Mouse (Mus musculus): ENCODE measurements around the gene Ankfn1.

The Ankfn1 gene

GRCm38 (mm10) chr11:89777431-89777830 is at the start of gene Ankfn1:
Gene Ankfn1, minus strand, starts transcription at chr11:89777653.
- no peaks in the 10 kb centered on the region for H3K27me3 ChIP-seq (ENCODE audit: control insufficient read depth, insufficient read depth, low read length, poor library complexity, severe bottlenecking)
- H3K36me3 ChIP-seq (ENCODE audit: control insufficient read depth, insufficient read depth, low read length, poor library complexity, severe bottlenecking) = no peaks in the 10 kb centered on the region
- DNase-seq (ENCODE audit: low read depth, low spot score) = no peak

GRCm38 (mm10) chr11:89823661-89824446 is 46.4 kb upstream of the Ankfn1 start:
- no peaks in the 10 kb centered on the region for H3K27me3 ChIP-seq (ENCODE audit: control insufficient read depth, insufficient read depth, low read length, poor library complexity, severe bottlenecking)
- DNase-seq (ENCODE audit: low read depth, low spot score) = no peak
- H3K36me3 ChIP-seq (ENCODE audit: control insufficient read depth, insufficient read depth, low read length, poor library complexity, severe bottlenecking) = no peaks in the 10 kb centered on the region

- Histone ChIP-seq H3K27me3 (ENCODE audit: control insufficient read depth, insufficient read depth, low read length, poor library complexity, severe bottlenecking) (no peaks in the 10 kb centered on the region), H3K36me3 (ENCODE audit: control insufficient read depth, insufficient read depth, low read length, poor library complexity, severe bottlenecking) (no peaks in the 10 kb centered on the region)
- no peak for DNase-seq (ENCODE audit: low read depth, low spot score)
These were observed 41.1 kb upstream of the Ankfn1 start for GRCm38 (mm10) chr11:89818594-89818993.

- H3K27me3 ChIP-seq (ENCODE audit: control insufficient read depth, insufficient read depth, low read length, poor library complexity, severe bottlenecking) = no peaks in the 10 kb centered on the region
- no peaks in the 10 kb centered on the region for H3K36me3 ChIP-seq (ENCODE audit: control insufficient read depth, insufficient read depth, low read length, poor library complexity, severe bottlenecking)
- DNase-seq (ENCODE audit: low read depth, low spot score) = no peak
These were observed 34.0 kb upstream of the Ankfn1 start for GRCm38 (mm10) chr11:89811403-89811802.

GRCm38 (mm10) chr11:89807998-89808397 is 30.5 kb upstream of the Ankfn1 start:
- DNase-seq (ENCODE audit: low read depth, low spot score) = no peak
- Histone ChIP-seq H3K27me3 (ENCODE audit: control insufficient read depth, insufficient read depth, low read length, poor library complexity, severe bottlenecking) (no peaks in the 10 kb centered on the region), H3K36me3 (ENCODE audit: control insufficient read depth, insufficient read depth, low read length, poor library complexity, severe bottlenecking) (no peaks in the 10 kb centered on the region)

GRCm38 (mm10) chr11:89804822-89805221 is 27.4 kb upstream of the Ankfn1 start:
- DNase-seq (ENCODE audit: low read depth, low spot score) = no peak
- no peaks in the 10 kb centered on the region for H3K27me3 ChIP-seq (ENCODE audit: control insufficient read depth, insufficient read depth, low read length, poor library complexity, severe bottlenecking)
- no peaks in the 10 kb centered on the region for H3K36me3 ChIP-seq (ENCODE audit: control insufficient read depth, insufficient read depth, low read length, poor library complexity, severe bottlenecking)

GRCm38 (mm10) chr11:89803974-89804373 is 26.5 kb upstream of the Ankfn1 start:
- Histone ChIP-seq H3K27me3 (ENCODE audit: control insufficient read depth, insufficient read depth, low read length, poor library complexity, severe bottlenecking) (no peaks in the 10 kb centered on the region), H3K36me3 (ENCODE audit: control insufficient read depth, insufficient read depth, low read length, poor library complexity, severe bottlenecking) (no peaks in the 10 kb centered on the region)
- no peak for DNase-seq (ENCODE audit: low read depth, low spot score)

- Histone ChIP-seq H3K36me3 (ENCODE audit: control insufficient read depth, insufficient read depth, low read length, poor library complexity, severe bottlenecking) (no peaks in the 10 kb centered on the region), H3K27me3 (ENCODE audit: control insufficient read depth, insufficient read depth, low read length, poor library complexity, severe bottlenecking) (no peaks in the 10 kb centered on the region)
- no peak for DNase-seq (ENCODE audit: low read depth, low spot score)
These were observed 15.3 kb upstream of the Ankfn1 start for GRCm38 (mm10) chr11:89792709-89793108.

- Histone ChIP-seq H3K36me3 (ENCODE audit: control insufficient read depth, insufficient read depth, low read length, poor library complexity, severe bottlenecking) (no peaks in the 10 kb centered on the region), H3K27me3 (ENCODE audit: control insufficient read depth, insufficient read depth, low read length, poor library complexity, severe bottlenecking) (no peaks in the 10 kb centered on the region)
- no peak for DNase-seq (ENCODE audit: low read depth, low spot score)
These were observed 1.4 kb downstream of the Ankfn1 start for GRCm38 (mm10) chr11:89776070-89776469.

GRCm38 (mm10) chr11:89774913-89775312 is 2.5 kb downstream of the Ankfn1 start:
- no peaks in the 10 kb centered on the region for H3K36me3 ChIP-seq (ENCODE audit: control insufficient read depth, insufficient read depth, low read length, poor library complexity, severe bottlenecking)
- H3K27me3 ChIP-seq (ENCODE audit: control insufficient read depth, insufficient read depth, low read length, poor library complexity, severe bottlenecking) = no peaks in the 10 kb centered on the region
- no peak for DNase-seq (ENCODE audit: low read depth, low spot score)

- no peak for DNase-seq (ENCODE audit: low read depth, low spot score)
- Histone ChIP-seq H3K36me3 (ENCODE audit: control insufficient read depth, insufficient read depth, low read length, poor library complexity, severe bottlenecking) (no peaks in the 10 kb centered on the region), H3K27me3 (ENCODE audit: control insufficient read depth, insufficient read depth, low read length, poor library complexity, severe bottlenecking) (no peaks in the 10 kb centered on the region)
These were observed 4.5 kb downstream of the Ankfn1 start for GRCm38 (mm10) chr11:89772941-89773340.

- Histone ChIP-seq H3K27me3 (ENCODE audit: control insufficient read depth, insufficient read depth, low read length, poor library complexity, severe bottlenecking) (no peaks in the 10 kb centered on the region), H3K36me3 (ENCODE audit: control insufficient read depth, insufficient read depth, low read length, poor library complexity, severe bottlenecking) (no peaks in the 10 kb centered on the region)
- DNase-seq (ENCODE audit: low read depth, low spot score) = no peak
These were observed 11.7 kb downstream of the Ankfn1 start for GRCm38 (mm10) chr11:89765770-89766148.

- Histone ChIP-seq H3K27me3 (ENCODE audit: control insufficient read depth, insufficient read depth, low read length, poor library complexity, severe bottlenecking) (no peaks in the 10 kb centered on the region), H3K36me3 (ENCODE audit: control insufficient read depth, insufficient read depth, low read length, poor library complexity, severe bottlenecking) (no peaks in the 10 kb centered on the region)
- DNase-seq (ENCODE audit: low read depth, low spot score) = no peak
These were observed 12.3 kb downstream of the Ankfn1 start for GRCm38 (mm10) chr11:89765014-89765769.

- no peak for DNase-seq (ENCODE audit: low read depth, low spot score)
- H3K27me3 ChIP-seq (ENCODE audit: control insufficient read depth, insufficient read depth, low read length, poor library complexity, severe bottlenecking) = no peaks in the 10 kb centered on the region
- no peaks in the 10 kb centered on the region for H3K36me3 ChIP-seq (ENCODE audit: control insufficient read depth, insufficient read depth, low read length, poor library complexity, severe bottlenecking)
These were observed 43.3 kb downstream of the Ankfn1 start for GRCm38 (mm10) chr11:89733973-89734693.

- no peak for DNase-seq (ENCODE audit: low read depth, low spot score)
- no peaks in the 10 kb centered on the region for H3K36me3 ChIP-seq (ENCODE audit: control insufficient read depth, insufficient read depth, low read length, poor library complexity, severe bottlenecking)
- no peaks in the 10 kb centered on the region for H3K27me3 ChIP-seq (ENCODE audit: control insufficient read depth, insufficient read depth, low read length, poor library complexity, severe bottlenecking)
These were observed 43.9 kb downstream of the Ankfn1 start for GRCm38 (mm10) chr11:89733526-89733925.

All from splenic B cell, adult 2 months (primary cell).